Mouse (Mus musculus): ENCODE results near the gene Caskin2. TPM values are rescaled to one million over a fixed set of nuclear protein-coding genes. Genes with fewer than 3 reads are reported as not detected.
"Not testable (repeated sequence)": the region's sequence is repeated elsewhere in the genome, so short reads cannot be mapped to it uniquely, and the experiment has no call there.

Caskin2 gene
- polyA plus RNA-seq, 1 experiment from 2014 or later, result 11.2 TPM

DNA sequence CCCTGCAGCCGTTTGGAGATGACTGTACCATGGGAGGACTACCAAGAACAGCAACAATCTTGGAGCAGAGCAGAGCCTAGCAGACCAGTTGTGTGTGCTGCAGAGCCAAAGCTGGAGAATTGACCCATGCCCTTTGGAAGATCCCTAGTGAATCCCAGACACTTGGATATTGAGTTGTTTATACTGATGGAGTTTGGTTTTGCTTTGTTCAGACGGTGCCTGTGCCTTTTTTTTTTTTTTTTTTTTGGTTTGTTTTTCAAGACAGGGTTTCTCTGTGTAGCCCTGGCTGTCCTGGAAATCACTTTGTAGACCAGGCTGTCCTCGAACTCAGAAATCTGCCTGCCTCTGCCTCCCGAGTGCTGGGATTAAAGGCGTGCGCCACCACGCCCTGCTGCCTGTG lies 51.3 kb downstream of the Caskin2 start:
- not testable (repeated sequence) for H3K36me3 ChIP-seq (ENCODE audit: control insufficient read depth, insufficient read depth, low read length); H3K4me3 ChIP-seq (ENCODE audit: low read length); H3K9ac ChIP-seq (ENCODE audit: low read depth, low read length); H3K27ac ChIP-seq (ENCODE audit: low read length); H3K4me1 ChIP-seq (ENCODE audit: control insufficient read depth, insufficient read depth, low read length); H3K27me3 ChIP-seq (replicated peaks; ENCODE audit: control insufficient read depth, insufficient read depth, low read length); H3K4me2 ChIP-seq (ENCODE audit: low read depth, low read length); H3K9me3 ChIP-seq (ENCODE audit: control insufficient read depth, low read length); ATAC-seq
- 89% methylated on average over 7 of the region's 7 CpGs for WGBS

DNA sequence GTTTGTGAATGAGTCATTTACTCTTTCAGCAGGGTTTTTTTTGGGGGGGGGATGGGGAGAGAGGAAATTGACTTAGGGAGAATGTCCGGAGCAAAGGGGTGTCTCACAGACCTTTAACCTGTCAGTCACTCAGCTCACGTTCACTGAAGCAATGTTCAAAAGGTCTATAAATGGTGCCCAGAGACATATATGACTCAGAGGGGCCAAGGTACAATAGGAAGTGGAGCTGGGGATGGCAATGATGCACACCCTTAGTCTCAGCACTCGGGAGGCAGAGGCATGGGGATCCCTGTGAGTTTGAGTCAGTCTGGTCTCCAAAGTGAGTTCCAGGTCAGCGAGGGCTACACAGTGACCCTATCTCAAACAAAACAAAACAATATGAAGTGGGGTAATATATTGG lies 60.0 kb downstream of the Caskin2 start:
- H3K4me3 ChIP-seq (ENCODE audit: low read length), result no peak overlapping the region
- no peaks in the 10 kb centered on the region for H3K27me3 ChIP-seq (replicated peaks; ENCODE audit: control insufficient read depth, insufficient read depth, low read length)
- no peaks in the 10 kb centered on the region for H3K9me3 ChIP-seq (ENCODE audit: control insufficient read depth, low read length)
- no peaks in the 10 kb centered on the region for H3K36me3 ChIP-seq (ENCODE audit: control insufficient read depth, insufficient read depth, low read length)
- no peaks in the 10 kb centered on the region for H3K4me1 ChIP-seq (ENCODE audit: control insufficient read depth, insufficient read depth, low read length)
- WGBS, result 46% methylated on average over 4 of the region's 4 CpGs
- no peak overlapping the region for H3K27ac ChIP-seq (ENCODE audit: low read length)
- peak; percentile 98 for ATAC-seq
- H3K4me2 ChIP-seq (ENCODE audit: low read depth, low read length), result no peak overlapping the region
- H3K9ac ChIP-seq (ENCODE audit: low read depth, low read length), result no peak overlapping the region

DNA sequence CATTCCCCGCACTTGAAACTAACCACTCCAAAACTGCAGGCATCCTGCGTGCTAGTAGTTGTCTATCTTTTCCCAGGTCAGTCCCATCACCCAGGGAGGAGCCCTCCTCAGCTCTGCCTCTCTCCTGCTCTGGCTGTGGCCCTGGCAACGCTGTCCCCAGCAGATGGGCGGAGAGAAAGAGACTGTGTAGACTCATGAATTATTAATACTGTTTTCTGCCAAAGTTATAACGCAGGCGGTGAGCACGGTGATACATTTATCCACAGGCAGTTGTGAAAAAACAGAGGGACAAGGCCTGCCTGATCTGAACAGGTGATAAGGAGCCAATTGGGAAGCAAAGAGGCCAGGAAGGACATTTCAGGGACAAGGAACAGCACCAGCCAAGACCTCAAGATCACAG lies 60.8 kb downstream of the Caskin2 start:
- no peaks in the 10 kb centered on the region for H3K36me3 ChIP-seq (ENCODE audit: control insufficient read depth, insufficient read depth, low read length)
- peak overlapping the region; percentile 18; the same call in 1 of the 2 replicates for H3K27ac ChIP-seq (ENCODE audit: low read length)
- no peak overlapping the region for H3K9ac ChIP-seq (ENCODE audit: low read depth, low read length)
- H3K4me2 ChIP-seq (ENCODE audit: low read depth, low read length), result no peak overlapping the region
- no peak for ATAC-seq
- no peak overlapping the region for H3K4me3 ChIP-seq (ENCODE audit: low read length)
- H3K4me1 ChIP-seq (ENCODE audit: control insufficient read depth, insufficient read depth, low read length), result no peaks in the 10 kb centered on the region
- WGBS, result 71% methylated on average over 7 of the region's 7 CpGs
- no peaks in the 10 kb centered on the region for H3K27me3 ChIP-seq (replicated peaks; ENCODE audit: control insufficient read depth, insufficient read depth, low read length)
- no peaks in the 10 kb centered on the region for H3K9me3 ChIP-seq (ENCODE audit: control insufficient read depth, low read length)

DNA sequence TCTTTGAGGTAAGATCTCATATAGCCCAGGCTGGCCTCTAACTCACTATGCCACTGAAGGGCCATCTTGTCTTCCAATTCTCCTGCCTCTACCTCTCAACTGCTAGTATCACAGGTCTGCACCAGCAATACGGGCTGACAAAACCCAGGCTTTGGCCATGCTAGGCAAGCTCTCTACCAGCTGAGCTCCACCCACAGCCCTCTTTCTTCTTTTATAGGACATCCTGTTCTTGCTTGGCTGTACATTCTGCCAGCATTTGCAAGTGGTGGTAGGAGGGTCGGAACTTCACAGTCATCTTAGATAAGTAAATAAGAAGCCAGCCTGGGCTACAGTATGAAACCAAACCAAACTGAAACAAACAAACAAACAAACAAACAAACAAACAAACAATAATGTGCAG lies 61.7 kb downstream of the Caskin2 start:
- no peak overlapping the region for H3K4me2 ChIP-seq (ENCODE audit: low read depth, low read length)
- no peak for ATAC-seq
- H3K9ac ChIP-seq (ENCODE audit: low read depth, low read length), result no peak overlapping the region
- peaks cover 4% of the 10 kb centered on the region; the same call in 1 of the 2 replicates for H3K4me1 ChIP-seq (ENCODE audit: control insufficient read depth, insufficient read depth, low read length)
- no peaks in the 10 kb centered on the region for H3K9me3 ChIP-seq (ENCODE audit: control insufficient read depth, low read length)
- 59% methylated on average over 2 of the region's 2 CpGs for WGBS
- H3K27me3 ChIP-seq (replicated peaks; ENCODE audit: control insufficient read depth, insufficient read depth, low read length), result no peaks in the 10 kb centered on the region
- H3K4me3 ChIP-seq (ENCODE audit: low read length), result no peak overlapping the region
- no peak overlapping the region for H3K27ac ChIP-seq (ENCODE audit: low read length)
- no peaks in the 10 kb centered on the region for H3K36me3 ChIP-seq (ENCODE audit: control insufficient read depth, insufficient read depth, low read length)

DNA sequence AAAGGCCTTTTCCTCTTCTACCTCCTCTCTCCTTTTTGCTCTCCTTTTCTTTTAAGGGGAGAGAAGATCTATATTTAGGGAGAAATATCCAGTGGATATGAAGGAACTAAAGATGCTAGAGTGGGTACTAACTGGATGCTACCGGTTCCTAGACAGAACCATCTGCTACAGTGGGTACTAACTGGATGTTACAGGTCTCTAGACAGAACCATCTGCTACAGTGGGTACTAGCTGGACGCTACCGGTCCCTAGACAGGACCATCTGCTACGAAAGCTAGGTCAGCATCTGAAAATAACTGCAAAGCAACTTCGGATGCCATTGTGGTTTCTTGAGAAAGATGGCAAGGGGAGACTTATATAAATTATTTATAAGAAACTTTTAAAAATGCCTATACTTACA lies 63.6 kb downstream of the Caskin2 start:
- H3K4me1 ChIP-seq (ENCODE audit: control insufficient read depth, insufficient read depth, low read length), result peaks cover 6% of the 10 kb centered on the region; the same call in 1 of the 2 replicates
- H3K4me2 ChIP-seq (ENCODE audit: low read depth, low read length), result no peak overlapping the region
- H3K27me3 ChIP-seq (replicated peaks; ENCODE audit: control insufficient read depth, insufficient read depth, low read length), result no peaks in the 10 kb centered on the region
- H3K36me3 ChIP-seq (ENCODE audit: control insufficient read depth, insufficient read depth, low read length), result no peaks in the 10 kb centered on the region
- H3K9ac ChIP-seq (ENCODE audit: low read depth, low read length), result no peak overlapping the region
- ATAC-seq, result no peak
- WGBS, result 88% methylated on average over 5 of the region's 5 CpGs
- H3K9me3 ChIP-seq (ENCODE audit: control insufficient read depth, low read length), result no peaks in the 10 kb centered on the region
- no peak overlapping the region for H3K4me3 ChIP-seq (ENCODE audit: low read length)
- H3K27ac ChIP-seq (ENCODE audit: low read length), result no peak overlapping the region

Small RNA genes within 50 kb of the gene (microRNA-seq; reads per million reads assigned to microRNA genes)
- gene Mir5621, result not detected

Other genes with a start within 250 kb of the Caskin2 start
- gene Nup85, start 249.2 kb downstream of the Caskin2 start, polyA plus RNA-seq (2015; fragmentation: Nextera tagmentation; extraction: Ambion mirVana), result 115 and 134 TPM in 2 replicates
- gene Mrps7, start 209.7 kb downstream of the Caskin2 start, polyA plus RNA-seq (2015; fragmentation: Nextera tagmentation; extraction: Ambion mirVana), result 90.0 and 103 TPM in 2 replicates
- gene Gga3, start 209.6 kb downstream of the Caskin2 start, polyA plus RNA-seq (2015; fragmentation: Nextera tagmentation; extraction: Ambion mirVana), result 16.8 and 18.8 TPM in 2 replicates
- gene Mif4gd, start 200.7 kb downstream of the Caskin2 start, polyA plus RNA-seq (2015; fragmentation: Nextera tagmentation; extraction: Ambion mirVana), result 33.5 and 34.5 TPM in 2 replicates
- gene Slc25a19, start 185.3 kb downstream of the Caskin2 start, polyA plus RNA-seq (2015; fragmentation: Nextera tagmentation; extraction: Ambion mirVana), result 30.3 and 31.3 TPM in 2 replicates
- gene Grb2, start 105.0 kb downstream of the Caskin2 start, polyA plus RNA-seq (2015; fragmentation: Nextera tagmentation; extraction: Ambion mirVana), result 67.1 and 73.1 TPM in 2 replicates
- 19.7 and 21.1 TPM in 2 replicates for gene Tmem94, start 48.2 kb downstream of the Caskin2 start, polyA plus RNA-seq (2015; fragmentation: Nextera tagmentation; extraction: Ambion mirVana)
- gene Tsen54, start 1.1 kb upstream of the Caskin2 start, polyA plus RNA-seq (2015; fragmentation: Nextera tagmentation; extraction: Ambion mirVana), result 34.2 and 37.7 TPM in 2 replicates
- gene Llgl2, start 10.4 kb upstream of the Caskin2 start, polyA plus RNA-seq (2015; fragmentation: Nextera tagmentation; extraction: Ambion mirVana), result 102 and 107 TPM in 2 replicates
- 168 and 230 TPM in 2 replicates for gene Myo15b, start 44.8 kb upstream of the Caskin2 start, polyA plus RNA-seq (2015; fragmentation: Nextera tagmentation; extraction: Ambion mirVana)
- 1.6 and 3.1 TPM in 2 replicates for gene Smim5, start 86.3 kb upstream of the Caskin2 start, polyA plus RNA-seq (2015; fragmentation: Nextera tagmentation; extraction: Ambion mirVana)
- gene Smim6, start 98.4 kb upstream of the Caskin2 start, polyA plus RNA-seq (2015; fragmentation: Nextera tagmentation; extraction: Ambion mirVana), result 33.8 and 38.6 TPM in 2 replicates
- 27.3 and 29.2 TPM in 2 replicates for gene Sap30bp, start 119.6 kb upstream of the Caskin2 start, polyA plus RNA-seq (2015; fragmentation: Nextera tagmentation; extraction: Ambion mirVana)
- gene Recql5, start 119.8 kb upstream of the Caskin2 start, polyA plus RNA-seq (2015; fragmentation: Nextera tagmentation; extraction: Ambion mirVana), result 15.7 and 16.7 TPM in 2 replicates
- gene Itgb4, start 161.1 kb upstream of the Caskin2 start, polyA plus RNA-seq (2015; fragmentation: Nextera tagmentation; extraction: Ambion mirVana), result 11.9 and 15.2 TPM in 2 replicates
- gene Galk1, start 199.1 kb upstream of the Caskin2 start, polyA plus RNA-seq (2015; fragmentation: Nextera tagmentation; extraction: Ambion mirVana), result 360 and 389 TPM in 2 replicates
- 1,239 and 1,387 TPM in 2 replicates for gene H3f3b, start 214.3 kb upstream of the Caskin2 start, polyA plus RNA-seq (2015; fragmentation: Nextera tagmentation; extraction: Ambion mirVana)
- gene Unk, start 216.7 kb upstream of the Caskin2 start, polyA plus RNA-seq (2015; fragmentation: Nextera tagmentation; extraction: Ambion mirVana), result 22.9 and 24.4 TPM in 2 replicates

All from intestine, embryonic 16.5 days (tissue).